Mouse (Mus musculus) lung, adult 18-20 months (tissue): Measurements from ENCODE around the gene Flcn.
A peak's percentile ranks its signal among the peaks of the same experiment; 100 is the strongest.
"Not testable (repeated sequence)": the region's sequence is repeated elsewhere in the genome, so short reads cannot be mapped to it uniquely, and the experiment has no call there.

Experiments
- DNase-seq, 2 experiments: peaks; one replicate each; pipeline ENCODE4 v3.0.0; 2022; ENCODE audit warnings: mixed read lengths in 2 of 2

Flcn gene

DNA sequence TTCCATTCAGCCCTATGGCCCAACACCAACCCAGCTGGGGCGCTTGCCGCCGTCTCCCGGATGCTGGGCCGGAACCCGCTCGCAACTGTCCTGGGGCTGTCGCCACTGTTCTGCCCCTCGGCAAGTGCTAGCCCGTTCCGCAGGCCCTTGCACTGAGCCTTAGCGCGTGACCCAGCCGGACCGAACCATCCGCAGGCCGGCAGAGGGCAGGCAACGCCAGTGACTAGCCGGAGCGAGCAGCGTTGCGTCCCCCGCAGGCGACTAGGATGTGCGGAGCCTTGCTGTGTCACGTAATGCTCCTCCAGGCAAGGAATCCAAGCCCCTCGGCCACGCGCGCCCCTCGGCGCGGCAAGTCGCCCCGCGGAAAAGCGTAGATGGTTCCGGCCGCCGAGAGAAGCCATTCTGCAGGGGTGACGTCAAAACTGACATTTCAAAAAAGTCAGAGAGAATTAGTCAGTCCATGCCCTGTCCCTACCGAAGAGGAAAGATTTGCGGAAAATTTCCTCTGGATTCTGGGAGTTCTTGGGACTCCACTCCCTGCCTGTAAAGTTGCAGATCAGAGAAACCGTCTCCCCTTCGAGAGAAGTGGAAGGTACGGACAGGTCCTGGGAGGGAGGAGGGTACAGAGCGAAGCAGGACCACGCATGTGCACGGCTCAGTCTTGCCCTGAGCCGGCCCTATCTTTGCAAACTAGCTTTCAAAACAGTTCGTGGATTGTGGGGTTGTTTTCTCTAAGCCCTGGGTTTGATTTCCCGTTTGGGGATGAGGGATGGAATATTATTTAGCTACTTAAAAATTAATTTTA is at the start of gene Flcn:
Flcn (minus strand) TSS at position 347 of the 805 bp plus-strand sequence.
- peak; percentile 85 for DNase-seq

GRCm38 (mm10) chr11:59852865-59853264 is 43.0 kb upstream of the Flcn start:
- no peak for DNase-seq

DNA sequence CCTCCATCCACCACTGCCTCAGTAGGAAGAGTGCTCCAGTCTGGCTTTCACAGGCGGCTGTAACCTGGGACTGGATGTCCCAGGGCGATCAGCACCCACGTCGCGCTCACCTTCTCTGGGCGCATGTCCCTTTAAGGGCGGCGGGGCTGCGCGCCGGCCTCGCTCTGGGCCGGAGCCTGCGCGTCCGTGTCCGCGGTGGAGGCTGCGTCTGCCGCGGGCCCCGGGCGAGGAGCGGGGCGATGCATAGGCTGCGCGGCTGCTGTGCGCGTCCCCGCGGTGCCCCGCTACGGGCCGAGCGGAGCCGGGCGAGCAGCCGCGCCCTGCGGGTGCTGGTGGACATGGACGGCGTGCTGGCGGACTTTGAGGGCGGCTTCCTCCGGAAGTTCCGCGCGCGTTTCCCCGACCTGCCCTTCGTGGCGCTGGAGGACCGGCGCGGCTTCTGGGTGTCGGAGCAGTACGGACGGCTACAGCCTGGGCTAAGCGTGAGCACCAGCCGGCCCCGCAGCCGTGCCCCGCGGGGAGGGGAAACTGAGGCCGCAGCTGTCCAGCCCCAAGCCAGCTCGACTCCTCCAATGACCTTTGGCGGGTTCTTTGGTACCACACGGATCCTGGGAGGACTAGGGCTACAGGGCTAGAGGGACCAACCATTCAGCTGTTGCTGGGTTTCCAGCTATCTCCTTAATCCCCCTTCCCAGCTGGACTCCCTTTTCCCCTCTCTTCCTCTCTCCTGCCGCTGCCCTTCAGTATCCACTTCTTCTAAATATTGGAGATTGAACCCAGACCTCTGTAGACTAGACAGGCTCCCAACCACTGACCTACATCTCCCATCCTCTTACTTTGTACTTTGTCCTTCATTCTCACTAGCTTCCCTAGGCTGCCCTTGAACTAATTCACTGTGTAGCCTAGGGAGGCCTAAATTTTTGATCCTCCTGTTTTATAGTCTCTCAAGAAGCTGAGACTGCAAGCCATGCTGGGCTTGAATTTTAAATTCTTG is 38.4 kb upstream of the Flcn start:
- DNase-seq: peak; percentile 79 to 83

DNA sequence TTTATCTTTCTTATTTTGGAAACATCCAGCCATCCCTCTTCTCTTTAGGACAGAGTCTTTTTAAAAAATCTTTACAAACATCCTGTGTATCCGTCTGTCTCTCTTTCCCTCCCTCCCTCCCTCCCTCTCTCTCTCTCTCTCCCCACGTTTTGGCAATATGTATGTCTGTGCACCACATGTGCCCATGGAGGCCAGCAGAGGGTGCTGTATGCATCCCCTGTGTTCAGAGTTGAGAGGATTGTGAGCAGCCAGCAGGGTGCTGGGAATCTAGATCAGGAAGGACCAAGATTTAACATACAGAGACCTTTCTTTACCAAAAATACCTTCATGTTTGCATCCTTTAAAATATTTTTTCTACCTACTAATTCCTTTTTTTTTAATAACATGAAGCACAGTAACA is 37.3 kb upstream of the Flcn start:
- peak; percentile 38 to 58 for DNase-seq

DNA sequence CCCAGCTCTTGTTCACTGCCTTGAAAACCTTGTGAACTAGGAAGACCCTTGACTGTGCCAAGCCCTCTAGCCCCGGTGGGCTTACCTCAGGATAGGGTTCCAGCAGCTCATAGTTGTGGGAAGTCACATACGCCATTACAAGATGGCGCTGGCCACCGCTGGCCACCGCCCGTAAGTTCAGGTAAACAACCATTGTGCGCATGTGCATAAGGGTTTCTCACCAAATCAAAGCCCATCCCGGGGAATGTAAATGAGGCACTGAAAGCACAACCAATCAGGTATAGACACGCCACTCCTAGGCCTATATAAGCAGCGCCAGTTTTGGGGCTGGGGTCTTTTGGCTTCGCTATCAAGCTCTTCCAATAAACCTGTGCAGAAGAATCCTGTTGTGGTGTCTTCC is 36.5 kb upstream of the Flcn start:
- DNase-seq: no peak

DNA sequence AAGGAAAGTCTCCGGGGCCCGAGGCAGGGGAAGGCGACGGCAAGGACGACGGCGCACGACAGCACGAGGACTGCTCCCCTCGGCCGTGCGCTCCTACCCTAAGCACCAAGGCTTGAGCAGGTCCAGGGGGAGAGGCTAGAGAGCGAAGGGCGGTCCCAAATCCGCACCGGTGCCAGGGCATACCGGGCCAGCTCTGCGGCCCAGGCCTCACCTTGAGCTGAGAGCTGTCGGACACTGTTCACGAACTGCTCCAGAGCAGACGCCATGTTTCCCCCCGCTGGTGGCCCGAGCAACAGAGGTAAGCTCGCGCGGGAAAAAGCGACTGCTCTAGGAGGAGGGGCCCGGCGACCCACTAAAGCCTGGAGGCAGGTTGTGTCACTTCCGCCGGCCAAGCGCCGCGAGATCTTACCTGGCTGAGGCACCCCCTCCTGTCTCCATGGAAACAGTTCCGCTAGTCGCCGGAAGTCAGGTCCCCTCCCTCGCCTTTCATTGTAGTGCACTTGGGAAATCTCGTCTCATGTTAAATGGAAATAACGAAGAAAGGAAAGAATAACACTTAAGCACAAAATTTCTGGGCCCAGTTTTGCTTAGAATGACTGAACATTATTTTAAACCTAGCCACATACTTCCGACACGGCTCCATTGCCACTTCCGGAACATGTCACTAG is 29.8 kb upstream of the Flcn start, which contains the start of gene Cops3:
Cops3 (minus strand) TSS at position 380 of the 668 bp plus-strand sequence.
- peak; percentile 97 to 98 for DNase-seq

DNA sequence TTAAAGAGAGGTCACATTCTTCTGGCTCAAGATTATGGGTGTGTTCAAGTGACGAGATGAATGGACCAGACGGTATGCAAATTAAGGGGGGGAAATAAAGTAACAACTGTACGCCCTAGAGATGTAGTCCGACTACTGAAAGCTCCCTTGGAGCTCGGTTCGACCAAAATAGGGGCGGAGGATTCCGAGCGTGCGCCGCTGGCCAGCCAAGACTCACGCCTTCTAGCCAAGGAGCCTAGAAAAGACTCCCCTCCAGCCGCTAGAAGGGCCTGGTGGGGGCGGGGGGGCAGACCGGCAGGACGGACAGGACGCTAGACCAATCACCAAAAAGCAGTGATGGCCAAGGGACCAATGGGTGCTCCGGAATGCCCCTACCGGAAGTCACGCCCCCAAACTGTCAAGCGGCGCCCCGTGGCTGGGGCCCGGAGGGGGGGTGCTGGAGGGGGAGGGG is 29.2 kb upstream of the Flcn start, which contains the start of gene Nt5m:
Nt5m (plus strand) TSS at position 440 of the 451 bp plus-strand sequence.
- peak; percentile 94 to 95 for DNase-seq

DNA sequence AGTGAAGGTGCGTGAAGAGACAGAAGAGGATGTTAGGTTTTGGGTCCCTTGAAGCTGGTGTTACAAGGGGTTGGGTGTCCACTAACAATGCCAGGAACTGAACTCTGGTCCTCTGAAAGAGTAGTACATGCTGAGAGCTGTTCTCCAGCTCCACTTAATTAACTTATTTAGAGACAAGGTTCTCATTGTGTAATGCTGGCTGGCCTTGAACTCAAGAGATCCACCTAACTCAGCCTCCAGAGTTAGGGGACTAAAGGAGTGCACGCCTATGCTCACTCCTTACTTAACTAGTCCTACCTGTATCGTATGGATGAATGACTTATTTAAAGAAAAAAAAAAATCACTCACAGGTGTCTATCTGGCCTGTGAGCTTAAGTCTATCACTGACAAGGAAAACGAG is 28.6 kb upstream of the Flcn start:
- DNase-seq: no peak

GRCm38 (mm10) chr11:59837789-59838188 is 28.0 kb upstream of the Flcn start:
- DNase-seq: not testable (repeated sequence)

DNA sequence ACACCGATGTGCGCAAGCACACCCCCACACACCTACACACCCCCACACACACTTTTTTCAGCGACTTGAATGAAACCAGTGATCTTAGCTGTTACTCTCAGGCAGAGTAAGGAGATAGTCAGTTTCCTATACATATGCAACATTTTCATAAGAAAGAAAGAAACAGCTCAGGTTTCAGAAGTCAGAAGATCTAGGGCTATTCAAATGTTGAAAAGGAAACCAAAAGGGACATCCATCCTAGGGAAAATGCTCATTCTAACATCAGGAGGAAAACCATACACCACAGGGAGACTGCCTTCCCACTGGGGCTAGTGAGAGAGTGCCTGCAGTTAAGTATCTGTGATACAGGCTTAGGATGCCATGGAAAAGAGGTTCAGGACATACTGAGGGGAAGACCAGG is 11.8 kb upstream of the Flcn start:
- no peak for DNase-seq

GRCm38 (mm10) chr11:59817916-59818315 is 8.1 kb upstream of the Flcn start:
- peak; percentile 15 to 55 for DNase-seq

- no peak for DNase-seq
Measured at GRCm38 (mm10) chr11:59815482-59816065, 5.8 kb upstream of the Flcn start.

DNA sequence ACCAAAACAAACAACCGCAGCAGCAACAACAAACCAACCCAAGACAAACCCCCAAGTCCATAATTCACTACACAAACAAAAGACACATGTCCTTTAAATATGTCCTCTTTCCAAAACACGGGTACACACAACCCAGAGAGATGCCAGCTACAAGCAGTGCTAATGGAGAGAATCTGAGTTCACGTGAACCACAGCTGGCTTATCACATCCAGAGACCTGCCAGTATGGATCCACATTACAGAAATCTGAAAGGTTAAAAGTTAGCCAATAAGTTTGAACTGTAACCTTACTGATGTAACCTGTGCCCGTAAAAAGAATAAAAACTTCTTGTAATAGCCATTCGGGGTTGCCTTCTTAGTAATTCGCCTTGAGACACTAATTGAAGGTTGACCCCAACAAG is 5.1 kb upstream of the Flcn start:
- no peak for DNase-seq

GRCm38 (mm10) chr11:59814311-59814710 is 4.5 kb upstream of the Flcn start:
- DNase-seq: no peak

- DNase-seq: no peak
Measured at GRCm38 (mm10) chr11:59813276-59813675, 3.5 kb upstream of the Flcn start.

DNA sequence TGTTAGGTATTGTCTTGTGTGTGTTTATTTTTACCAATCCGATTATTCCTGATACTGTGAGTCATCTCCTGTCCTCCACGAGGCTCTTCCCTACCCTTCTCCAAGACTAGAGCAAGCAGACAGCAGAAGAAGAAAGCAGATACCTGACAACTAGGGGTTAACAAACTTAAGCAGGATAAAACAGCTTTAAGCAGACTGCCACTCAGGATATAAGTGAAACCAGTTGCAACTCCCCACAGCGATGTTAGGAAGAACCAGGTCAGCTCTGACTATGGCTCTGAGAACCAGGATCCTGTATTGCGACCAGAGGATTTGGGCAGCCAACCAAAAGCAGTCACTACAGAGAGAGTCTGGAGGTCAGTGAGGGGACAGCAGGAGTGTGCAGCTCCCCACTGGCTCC is 1.4 kb upstream of the Flcn start:
- no peak for DNase-seq

DNA sequence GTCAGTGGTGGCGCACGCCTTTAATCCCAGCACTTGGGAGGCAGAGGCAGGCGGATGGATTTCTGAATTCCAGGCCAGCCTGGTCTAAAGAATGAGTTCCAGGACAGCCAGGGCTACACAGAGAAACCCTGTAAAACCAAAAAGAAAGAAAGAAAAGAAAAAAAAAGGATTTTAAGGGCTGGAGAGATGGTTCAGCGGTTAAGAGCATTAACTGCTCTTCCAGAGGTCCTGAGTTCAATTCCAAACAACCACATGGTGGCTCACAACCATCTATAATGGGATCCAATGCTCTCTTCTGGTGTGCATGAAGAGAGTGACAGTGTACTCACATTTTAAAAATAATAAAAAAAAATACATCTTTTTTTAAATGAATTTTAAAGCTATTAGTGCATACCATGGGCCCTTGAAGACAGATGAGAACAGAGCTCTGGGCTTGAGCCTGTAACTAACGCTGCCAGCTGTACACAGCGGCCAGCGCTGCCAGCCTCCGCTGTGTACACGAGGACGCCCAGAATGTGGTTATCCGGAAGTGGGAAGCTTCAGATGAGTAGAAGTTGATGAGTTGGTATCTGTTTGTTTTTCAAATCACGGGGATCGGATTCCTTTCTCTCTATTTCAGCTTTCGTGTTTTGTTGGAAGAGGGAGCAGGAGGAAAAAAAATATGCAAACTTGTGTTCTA is 803 bp upstream of the Flcn start:
- no peak for DNase-seq

DNA sequence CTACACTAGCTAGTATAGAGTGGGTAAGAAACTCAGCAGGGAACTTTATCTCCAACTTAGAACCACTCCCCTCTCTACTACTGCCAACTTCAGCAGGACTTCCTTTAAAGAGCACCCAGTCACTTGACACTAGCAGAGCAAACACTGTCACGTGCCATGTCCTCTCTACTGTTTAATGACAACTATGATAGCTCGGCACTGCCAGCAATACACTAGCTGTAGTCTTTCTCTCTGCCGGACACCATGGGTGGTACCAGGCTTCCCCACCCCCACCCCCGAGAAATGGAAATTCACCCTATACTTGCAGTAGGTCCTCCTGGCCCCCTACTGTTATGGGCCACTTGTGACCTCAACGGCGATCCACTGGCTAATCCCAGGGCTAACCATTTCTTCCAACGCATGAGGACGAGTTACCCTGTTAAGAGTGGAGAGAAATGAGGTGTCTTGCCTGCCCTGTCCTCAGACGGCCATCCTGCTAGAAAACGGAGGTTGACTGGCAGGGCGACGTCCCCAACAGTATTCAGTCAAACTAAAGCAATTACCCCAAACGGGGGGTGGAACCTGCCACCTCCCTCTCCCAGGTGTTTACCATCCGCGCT is 646 bp downstream of the Flcn start:
- DNase-seq: peak; percentile 69 to 79

GRCm38 (mm10) chr11:59808170-59808960 is 1.5 kb downstream of the Flcn start:
- DNase-seq: no peak

DNA sequence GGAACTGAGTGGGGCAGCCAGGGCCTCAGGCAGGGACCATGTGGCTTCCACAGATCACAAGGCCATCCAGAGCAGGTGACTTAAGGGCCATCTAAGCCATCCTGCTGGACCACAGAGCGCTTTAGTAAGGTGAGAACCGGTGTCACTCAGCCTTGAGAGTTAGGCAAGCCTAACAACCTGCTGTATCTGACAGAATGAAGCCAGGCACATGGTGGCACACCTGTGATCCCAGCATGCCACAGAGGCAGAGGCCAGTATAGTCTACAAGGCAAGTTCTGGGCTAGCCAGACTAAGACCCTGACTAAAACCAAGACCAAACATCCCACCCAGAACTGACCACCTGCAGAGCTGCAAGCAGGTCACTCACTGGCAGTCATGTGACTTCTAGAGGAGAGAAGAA is 4.2 kb downstream of the Flcn start:
- no peak for DNase-seq
